Mouse (Mus musculus): ENCODE data around the gene Lmna.

- TF ChIP-seq EP300 (IDR thresholded peaks at IDR 0.05; ENCODE audit: low read depth in 1 of 2, low read length in 2 of 2) = no peak
- TF ChIP-seq MAX (IDR thresholded peaks at IDR 0.05; ENCODE audit: low read length) = no peak
- no peak for TF ChIP-seq GABPA (IDR thresholded peaks at IDR 0.05; ENCODE audit: low read depth, low read length)
- no peak for TF ChIP-seq HCFC1 (IDR thresholded peaks at IDR 0.05; ENCODE audit: low read depth, low read length)
- TF ChIP-seq CTCF (IDR thresholded peaks at IDR 0.05 in 2 of 3, conservative IDR thresholded peaks at IDR 0.05 in 1 of 3; ENCODE audit: control insufficient read depth in 1 of 3, insufficient read depth in 1 of 3, low read depth in 2 of 3, low read length in 3 of 3, poor library complexity in 1 of 3, severe bottlenecking in 1 of 3) = no peak
These were observed 51.0 kb downstream of the Lmna start for GRCm38 (mm10) chr3:88458778-88459219.

Measured in MEL (cell line).